Mouse (Mus musculus) adrenal gland, postnatal 14 days (tissue): ENCODE results near the gene Gm10447. TPM values are rescaled to one million over a fixed set of nuclear protein-coding genes. Genes with fewer than 3 reads are reported as not detected.
"Not testable (repeated sequence)": the region's sequence is repeated elsewhere in the genome, so short reads cannot be mapped to it uniquely, and the experiment has no call there.

Source experiments
- DNase-seq: peaks from one replicate; pipeline ENCODE4 v3.0.0; 2021; ENCODE audit warnings: mixed read lengths
- total RNA-seq: library from RNA; stranded (reverse); gene quantifications from 2 replicates; pipeline ENCODE4 v1.2.3, GENCODE M21; 2021

The Gm10447 gene
- total RNA-seq, 1 experiment from 2014 or later, result not detected

DNA sequence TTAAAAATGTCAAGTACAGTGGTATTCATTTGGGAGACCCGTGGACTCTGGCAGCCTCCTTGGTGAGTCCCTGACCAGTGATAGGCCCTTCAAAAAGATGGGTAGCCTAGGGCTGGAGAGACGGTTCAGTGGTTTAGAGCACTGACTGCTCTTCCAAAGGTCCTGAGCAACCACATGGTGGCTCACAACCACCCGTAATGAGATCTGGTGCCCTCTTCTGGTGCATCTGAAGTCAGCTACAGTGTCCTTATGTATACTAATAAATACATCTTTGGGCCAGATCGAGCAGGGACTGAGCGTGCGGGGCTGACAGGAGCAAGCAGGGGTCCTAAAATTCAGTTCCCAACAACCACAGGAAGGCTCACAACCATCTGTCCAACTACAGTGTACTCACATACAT is 13.0 kb downstream of the Gm10447 start:
- DNase-seq, result peak; percentile 70

DNA sequence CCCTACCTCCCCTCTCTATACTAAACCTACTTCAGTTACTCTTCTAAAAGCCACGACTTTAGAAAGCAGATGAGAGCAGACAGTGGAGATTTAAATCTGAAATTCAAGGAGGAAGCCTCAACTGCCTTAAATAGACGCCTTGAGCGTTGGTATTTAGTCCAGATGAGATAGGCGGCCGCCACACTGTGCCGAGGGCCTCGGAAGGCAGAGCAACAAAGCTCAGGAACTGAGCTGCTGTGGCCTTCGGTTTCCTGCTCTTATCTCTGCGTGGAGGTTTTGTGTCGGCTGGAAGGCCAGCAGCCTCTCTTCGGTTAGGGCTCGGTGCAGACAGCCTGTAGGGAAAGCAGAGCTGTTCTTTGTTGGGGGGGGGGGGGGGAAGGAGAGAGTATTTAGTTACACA is 15.0 kb downstream of the Gm10447 start:
- peak; percentile 71 for DNase-seq

DNA sequence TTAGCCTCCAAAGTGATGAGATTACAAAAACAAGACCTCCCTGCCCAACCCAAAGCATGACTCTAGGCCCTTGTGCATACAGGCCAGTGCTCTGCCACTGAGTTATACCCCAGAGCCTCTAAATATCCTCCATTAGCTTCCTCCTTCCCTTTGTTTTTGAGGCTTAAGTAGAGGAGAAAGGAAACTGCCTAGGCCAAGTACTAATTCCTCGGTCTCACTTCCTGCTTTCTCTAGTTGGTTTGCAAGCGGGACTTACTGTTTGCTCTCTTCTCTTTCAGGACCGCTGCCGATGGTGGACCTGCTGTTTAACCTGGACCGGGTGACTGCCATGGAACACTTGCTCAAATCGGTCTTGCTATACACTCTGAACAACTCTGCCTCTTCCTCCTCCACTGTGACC is 20.6 kb downstream of the Gm10447 start:
- no peak for DNase-seq

DNA sequence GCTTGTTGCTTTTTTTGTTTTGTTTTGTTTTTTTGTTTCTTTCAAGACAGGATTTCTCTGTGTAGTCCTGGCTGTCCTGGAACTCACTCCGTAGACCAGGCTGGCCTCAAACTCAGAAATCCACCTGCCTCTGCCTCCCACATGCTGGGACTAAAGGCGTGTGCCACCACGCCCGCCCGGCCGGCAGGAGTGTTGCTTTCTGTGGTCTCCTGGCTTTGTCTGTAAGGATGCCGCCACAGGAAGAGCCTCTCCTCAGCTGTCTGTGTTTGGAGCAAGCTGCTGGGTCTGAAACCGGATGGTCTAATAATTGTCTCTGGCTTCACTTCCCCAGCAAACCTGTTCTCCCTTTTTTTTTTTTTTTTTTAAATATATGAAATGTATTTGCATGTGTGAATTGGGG is 21.4 kb downstream of the Gm10447 start:
- DNase-seq, result no peak

DNA sequence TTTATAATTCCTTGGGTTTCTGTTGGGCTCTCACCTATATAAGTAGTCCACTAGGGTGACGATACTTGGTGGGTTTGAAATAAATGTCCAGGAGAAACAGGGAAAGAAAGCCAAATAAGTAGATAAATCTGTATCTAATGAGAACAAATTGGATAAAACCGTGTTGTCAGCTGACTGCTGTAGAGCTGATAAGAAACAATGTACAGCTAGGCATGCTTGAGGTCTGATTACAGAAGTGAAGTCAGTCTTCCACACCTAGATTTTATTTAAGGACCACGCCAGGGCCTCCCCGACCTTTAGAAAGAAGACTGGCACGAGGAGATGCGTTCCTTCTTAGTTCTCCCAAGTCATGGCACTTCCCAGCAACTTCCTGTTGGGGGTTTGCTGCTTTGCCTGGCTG is 23.9 kb downstream of the Gm10447 start:
- DNase-seq, result no peak

DNA sequence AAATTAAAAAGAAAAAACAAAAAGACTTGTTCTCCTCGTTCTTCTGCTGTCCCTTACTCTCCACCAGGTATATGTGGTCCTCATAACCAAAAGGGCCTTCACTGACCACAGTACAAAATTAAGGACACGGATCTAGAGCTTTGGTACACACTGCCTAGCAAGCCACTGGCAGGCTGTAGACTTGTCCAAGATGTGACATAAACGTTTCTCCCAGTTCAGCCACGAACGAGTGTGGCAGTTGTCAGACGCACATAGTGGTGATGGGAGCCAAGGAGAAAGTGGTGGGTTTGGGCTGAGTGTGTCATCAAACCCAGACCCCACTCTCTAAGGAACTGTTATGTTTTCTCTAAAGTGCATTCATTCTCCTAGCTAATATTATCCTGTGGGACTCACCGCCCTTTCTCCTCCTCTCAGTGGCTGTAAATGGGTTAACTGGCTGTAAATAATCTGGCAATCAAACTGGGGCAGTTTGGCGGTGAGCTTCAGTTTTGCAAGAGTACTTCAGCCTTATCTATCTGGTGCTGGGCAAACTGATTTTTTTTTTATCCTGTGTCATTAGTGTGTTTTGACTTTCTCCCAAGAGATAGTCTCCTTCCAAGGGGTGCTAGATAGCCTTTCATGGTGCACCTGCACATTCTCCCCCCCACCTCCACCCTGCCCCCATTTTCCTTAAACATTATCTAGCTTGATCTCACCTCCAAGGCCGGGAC is 25.4 kb downstream of the Gm10447 start:
- DNase-seq, result peak; percentile 47

DNA sequence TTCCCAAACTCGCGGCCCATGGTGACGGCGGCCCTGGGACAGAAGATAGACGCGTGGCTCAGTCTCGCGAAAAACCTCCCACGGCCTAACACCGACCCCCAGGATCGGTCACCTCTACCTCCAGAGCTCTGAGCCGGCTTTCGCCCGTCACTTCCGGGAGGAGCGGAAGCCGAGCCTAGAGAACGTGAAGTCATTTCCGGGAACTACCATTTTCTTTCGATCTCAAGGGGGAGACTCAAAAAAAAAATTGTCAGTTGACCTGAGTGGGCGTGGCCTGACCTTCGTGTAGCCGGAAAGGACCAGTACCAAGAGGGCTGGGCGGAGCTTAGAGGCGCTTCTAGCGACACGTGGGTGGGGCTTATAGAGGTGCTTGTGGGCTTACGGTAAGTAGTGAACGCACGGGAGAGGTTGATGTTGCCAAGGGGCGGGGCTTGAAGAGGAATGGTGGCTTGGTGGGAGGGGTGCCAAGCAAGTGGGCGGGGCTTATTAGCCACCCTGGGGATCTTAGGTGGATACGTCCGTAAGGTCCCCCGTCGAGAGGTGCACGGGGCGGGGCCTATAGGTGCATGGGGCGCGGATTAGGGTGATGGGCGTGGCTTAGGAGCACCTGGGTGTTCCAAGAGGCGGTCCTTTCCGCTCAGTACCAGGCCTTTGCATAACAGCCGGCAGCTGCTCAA is 26.1 kb downstream of the Gm10447 start, which contains the start of the genes Uqcrq and Gdf9:
Gene Uqcrq (minus strand): TSS at position 162 of the 677 bp plus-strand sequence.
Gene Gdf9 (plus strand): TSS at position 354 of the 677 bp plus-strand sequence.
- peak; percentile 99 for DNase-seq

DNA sequence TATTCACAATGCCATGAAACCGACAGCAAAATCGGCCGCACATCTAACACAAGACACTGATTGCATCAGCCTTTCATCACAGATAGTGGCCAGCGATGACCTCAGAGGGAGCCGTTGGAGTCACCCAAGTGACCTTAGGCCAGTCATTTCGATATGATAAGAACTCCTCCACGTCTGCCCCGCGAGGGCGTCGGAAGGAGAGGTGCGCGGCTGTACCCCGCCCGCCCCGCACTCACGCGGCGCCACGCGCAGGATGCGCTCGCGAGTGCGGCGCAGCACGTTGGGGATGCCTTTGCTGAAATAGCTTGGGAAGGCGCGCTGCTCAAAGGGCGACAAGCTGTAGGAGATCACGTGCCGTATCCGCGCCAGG is 26.6 kb downstream of the Gm10447 start:
- peak; percentile 75 for DNase-seq

DNA sequence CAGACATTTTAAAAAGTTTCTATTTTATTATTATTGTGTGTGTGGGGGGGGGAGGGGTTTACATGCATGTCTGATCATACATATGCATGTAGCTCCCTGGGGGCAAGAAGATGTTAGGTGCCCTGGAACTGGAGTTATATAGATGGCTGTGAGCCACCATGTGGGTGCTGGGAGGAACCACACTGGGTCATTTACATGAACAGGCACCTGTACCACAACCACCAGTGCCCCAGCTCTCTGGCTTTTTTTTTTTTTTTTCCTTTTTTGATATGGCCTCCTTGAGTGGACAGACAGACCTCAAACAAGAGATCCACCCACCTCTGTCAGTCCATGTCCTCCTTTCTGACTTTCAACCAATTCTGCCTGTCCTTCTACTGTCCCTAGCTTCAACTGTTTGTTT is 27.7 kb downstream of the Gm10447 start:
- no peak for DNase-seq

DNA sequence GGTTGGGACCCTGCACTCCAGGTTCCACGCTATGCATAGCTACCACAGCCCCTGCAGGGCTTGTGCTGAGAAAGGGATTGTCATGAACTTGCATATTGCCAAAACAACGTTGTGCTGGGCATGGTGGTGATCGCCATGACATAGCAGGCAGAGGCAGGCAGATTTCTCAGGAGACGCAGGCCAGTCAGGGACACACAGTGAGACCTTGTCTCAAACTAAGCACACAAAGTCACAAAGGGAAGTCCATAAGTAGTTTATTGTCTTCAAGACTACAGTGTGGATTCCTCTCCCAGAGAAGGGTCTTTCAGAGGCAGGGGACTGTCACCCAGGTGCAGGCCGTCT is 28.2 kb downstream of the Gm10447 start:
- DNase-seq, result no peak

DNA sequence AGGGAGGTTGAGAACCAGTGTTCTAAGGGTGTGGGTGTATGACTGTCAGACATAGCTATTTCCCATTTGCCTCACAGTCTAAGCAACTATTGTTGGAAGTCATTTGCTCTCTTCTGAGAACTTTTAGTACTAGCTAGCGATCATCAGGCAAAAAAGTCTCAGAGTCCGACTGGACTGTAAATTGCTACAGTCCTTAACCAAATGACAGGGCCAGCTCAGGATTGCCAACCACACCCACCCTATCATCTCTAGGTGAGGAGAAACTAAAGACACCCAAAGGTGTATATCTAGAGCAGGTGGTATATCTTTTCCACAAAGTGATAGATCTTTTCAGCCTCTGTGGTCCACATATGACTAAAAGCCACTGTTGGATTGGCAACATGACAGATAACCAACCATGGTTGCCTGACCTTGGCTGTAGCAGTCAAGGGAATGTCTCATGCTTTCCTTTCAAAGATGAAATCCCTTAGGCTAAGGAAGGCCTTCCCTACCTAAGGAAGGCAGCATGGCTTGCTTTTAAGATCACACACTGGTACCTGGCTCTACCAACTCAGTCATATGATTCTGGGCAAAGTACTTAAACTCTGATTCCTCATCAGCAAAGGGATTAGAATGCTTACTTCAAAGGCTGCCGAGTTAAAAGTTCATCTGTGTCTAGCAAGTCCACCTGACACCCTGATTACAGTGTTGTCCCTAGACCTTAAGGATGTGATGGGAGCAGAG is 28.8 kb downstream of the Gm10447 start:
- no peak for DNase-seq

DNA sequence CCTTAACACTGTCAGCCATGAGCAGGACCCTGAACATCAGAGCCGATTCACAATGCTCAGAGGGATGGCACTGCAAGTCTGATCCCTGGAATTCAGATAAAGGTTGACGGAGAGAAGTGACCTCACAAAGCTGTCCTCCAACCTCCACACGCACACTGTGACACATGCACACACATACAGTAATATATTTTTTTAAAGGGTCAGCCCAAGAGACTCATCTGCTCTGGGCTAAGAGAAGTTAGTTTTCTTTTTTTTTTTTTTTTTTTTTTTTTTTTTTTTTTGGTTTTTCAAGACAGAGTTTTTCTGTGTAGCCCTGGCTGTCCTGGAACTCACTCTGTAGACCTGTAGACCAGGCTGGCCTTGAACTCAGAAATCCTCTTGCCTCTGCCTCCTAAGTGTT is 30.0 kb downstream of the Gm10447 start:
- not testable (repeated sequence) for DNase-seq

DNA sequence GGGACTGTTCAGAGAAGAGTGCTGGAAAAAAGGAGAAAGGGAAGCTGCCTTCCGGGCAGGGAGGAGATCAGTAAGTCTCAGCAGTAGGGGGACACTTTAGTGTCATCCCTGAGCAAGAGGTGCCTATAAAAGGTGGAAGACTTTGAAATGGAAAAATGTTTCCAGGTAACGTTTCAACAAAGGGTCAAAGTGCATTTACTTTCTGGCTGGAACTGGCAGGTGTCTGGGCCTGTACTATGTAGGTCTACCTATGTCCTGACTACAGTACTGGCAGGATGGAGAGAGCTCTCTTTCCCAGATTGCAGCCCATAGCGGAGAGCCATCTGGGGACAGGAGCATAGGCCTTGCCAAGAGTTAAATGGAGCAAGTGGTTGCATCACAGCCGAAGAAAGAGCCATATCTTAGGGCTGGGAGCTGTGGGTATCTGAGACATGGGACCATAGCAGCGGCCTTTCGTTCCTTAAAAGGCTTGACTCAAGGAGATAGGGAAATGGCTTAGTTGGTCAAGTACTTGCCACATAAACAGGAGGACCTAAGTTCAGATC is 31.1 kb downstream of the Gm10447 start:
- peak; percentile 35 for DNase-seq

DNA sequence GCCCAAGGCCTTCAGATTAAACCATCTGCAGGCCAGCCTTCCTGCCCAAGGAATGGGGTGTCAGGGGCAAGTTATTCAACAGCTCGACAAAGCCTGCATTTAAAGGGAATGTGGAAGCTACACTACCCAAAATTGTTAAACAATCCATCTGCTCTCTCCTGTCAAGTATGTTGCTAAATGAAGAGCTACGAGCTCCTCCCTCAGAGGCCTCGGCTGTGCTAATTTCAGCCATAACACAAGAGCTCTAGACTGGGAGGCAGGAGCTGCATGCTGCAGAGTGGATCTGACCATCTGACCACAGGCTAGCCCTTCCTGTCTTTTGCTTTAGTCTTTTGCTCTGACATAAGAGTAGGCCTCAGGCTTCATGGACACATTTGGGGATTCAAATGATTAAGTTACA is 31.7 kb downstream of the Gm10447 start:
- no peak for DNase-seq

DNA sequence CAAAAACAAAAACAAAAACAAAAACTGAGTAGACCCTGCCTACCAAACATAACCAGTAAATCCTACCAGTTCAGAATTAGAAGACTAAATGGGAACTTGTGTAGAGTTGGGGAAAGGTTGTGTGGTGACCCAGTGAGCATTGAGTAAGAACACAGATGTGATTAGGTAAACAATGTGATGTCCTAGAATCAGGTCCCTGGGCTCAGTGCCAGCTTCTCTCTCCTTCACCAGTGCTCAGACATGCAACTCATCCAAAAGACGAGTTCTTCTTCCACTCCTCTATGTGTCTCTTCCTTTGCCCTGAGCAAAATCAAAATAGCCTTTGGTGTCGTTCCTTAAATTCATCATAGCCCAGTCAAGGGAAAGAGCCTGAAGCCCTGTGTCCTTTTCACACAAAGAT is 32.1 kb downstream of the Gm10447 start:
- peak; percentile 63 for DNase-seq

DNA sequence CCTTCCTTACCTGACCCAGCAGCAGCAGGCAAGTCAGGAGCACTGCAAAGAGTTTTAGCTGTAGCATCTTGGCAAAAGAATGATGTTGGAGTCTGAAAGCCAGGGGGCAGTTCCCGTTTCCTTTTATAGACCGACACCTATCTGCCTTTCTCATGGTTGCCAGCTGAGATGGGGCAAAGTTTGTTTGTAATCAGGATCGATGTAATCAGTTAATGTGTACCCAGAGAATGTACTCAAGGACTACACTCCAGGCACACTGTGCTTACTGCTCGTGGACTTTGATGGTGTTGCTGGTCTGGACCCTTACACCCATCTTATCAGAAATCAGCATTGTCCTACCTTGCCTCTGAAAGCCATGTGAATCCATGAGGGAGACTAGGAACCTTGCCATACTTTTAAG is 33.9 kb downstream of the Gm10447 start, which contains the start of gene Leap2:
Gene Leap2 (minus strand): TSS at position 135 of the 400 bp plus-strand sequence.
- DNase-seq, result no peak

DNA sequence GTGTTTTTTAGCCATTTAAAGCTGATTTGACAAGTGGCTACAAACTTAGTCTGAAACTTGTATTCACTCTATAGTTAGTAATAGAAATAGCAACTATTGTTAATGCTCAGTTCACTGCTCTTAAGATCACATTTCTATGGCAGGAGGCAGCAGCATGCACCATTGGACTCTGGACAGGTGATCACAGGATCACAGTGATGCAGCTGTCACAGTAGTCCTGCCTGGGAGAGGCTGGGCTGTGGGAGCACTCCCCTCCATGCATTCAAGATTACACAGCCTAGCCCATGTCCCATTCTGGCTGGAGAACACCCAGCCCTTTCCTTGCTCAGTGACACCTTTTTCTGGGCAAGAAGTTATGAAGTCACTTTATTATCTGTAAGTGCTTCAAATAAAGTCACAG is 38.9 kb downstream of the Gm10447 start:
- DNase-seq, result no peak

DNA sequence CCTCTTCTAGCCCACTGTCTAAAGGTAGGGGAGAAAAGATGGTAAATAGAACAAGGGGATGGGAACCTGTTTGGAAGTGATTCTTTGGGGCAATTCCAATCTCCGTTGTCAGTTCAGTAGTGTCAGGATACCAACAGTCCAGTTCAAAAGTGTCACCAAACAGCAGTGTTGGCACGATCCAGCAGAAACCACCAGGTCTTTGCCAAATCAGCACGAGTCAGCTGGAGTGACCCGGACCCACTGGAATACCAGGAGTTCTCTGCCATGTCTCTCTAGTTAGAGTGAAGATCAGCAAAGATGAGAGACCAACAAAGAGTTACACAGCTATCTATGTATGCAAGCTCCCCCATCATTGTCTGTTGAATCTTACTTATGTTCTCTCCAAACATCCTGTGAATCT is 43.0 kb downstream of the Gm10447 start:
- no peak for DNase-seq

DNA sequence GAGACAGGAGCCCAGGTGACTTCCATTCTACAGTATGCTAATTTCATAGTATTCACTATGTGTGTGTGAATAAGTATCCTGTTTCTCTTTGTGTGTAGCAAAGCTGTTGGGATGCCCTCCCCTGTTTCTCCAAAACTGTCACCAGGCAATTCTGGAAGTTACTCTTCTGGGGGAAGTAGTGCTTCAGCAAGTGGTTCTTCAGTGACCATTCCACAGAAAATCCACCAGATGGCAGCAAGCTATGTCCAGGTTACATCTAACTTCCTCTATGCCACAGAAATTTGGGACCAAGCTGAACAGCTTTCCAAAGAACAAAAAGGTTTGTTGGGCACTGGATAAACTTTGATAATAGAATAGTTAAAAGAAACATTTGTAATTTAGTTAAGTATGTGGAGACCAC is 45.2 kb downstream of the Gm10447 start:
- DNase-seq, result peak; percentile 33
